Mouse (Mus musculus): Measurements from ENCODE around the gene Fam72a.
"Not testable (repeated sequence)": the region's sequence is repeated elsewhere in the genome, so short reads cannot be mapped to it uniquely, and the experiment has no call there.

The Fam72a gene

GRCm38 (mm10) chr1:131526371-131527270 is 1.1 kb upstream of the Fam72a start:
- peak; percentile 67 for DNase-seq (ENCODE audit: low spot score)

- DNase-seq (ENCODE audit: low spot score), result peak; percentile 69
These were observed 391 bp downstream of the Fam72a start for GRCm38 (mm10) chr1:131528081-131528507.

- no peak for DNase-seq (ENCODE audit: low spot score)
These were observed 961 bp downstream of the Fam72a start for GRCm38 (mm10) chr1:131528561-131529166.

GRCm38 (mm10) chr1:131539771-131540170 is 12.1 kb downstream of the Fam72a start:
- DNase-seq (ENCODE audit: low spot score), result no peak

- DNase-seq (ENCODE audit: low spot score), result no peak
These were observed 13.1 kb downstream of the Fam72a start for GRCm38 (mm10) chr1:131540795-131541194.

GRCm38 (mm10) chr1:131541431-131541830 is 13.7 kb downstream of the Fam72a start:
- no peak for DNase-seq (ENCODE audit: low spot score)

- no peak for DNase-seq (ENCODE audit: low spot score)
These were observed 14.2 kb downstream of the Fam72a start for GRCm38 (mm10) chr1:131541903-131542302.

GRCm38 (mm10) chr1:131543886-131544565 is 16.3 kb downstream of the Fam72a start:
- no peak for DNase-seq (ENCODE audit: low spot score)

GRCm38 (mm10) chr1:131546798-131547690 is 19.3 kb downstream of the Fam72a start:
- no peak for DNase-seq (ENCODE audit: low spot score)

GRCm38 (mm10) chr1:131548494-131549365 is 21.0 kb downstream of the Fam72a start:
- DNase-seq (ENCODE audit: low spot score), result peak; percentile 63

GRCm38 (mm10) chr1:131551956-131552355 is 24.3 kb downstream of the Fam72a start:
- DNase-seq (ENCODE audit: low spot score), result no peak

GRCm38 (mm10) chr1:131553428-131553827 is 25.7 kb downstream of the Fam72a start:
- no peak for DNase-seq (ENCODE audit: low spot score)

- peak; percentile 94 for DNase-seq (ENCODE audit: low spot score)
These were observed 27.5 kb downstream of the Fam72a start for GRCm38 (mm10) chr1:131555042-131555812.

- no peak for DNase-seq (ENCODE audit: low spot score)
These were observed 32.8 kb downstream of the Fam72a start for GRCm38 (mm10) chr1:131560500-131560899.

GRCm38 (mm10) chr1:131562081-131562480 is 34.4 kb downstream of the Fam72a start:
- no peak for DNase-seq (ENCODE audit: low spot score)

- not testable (repeated sequence) for DNase-seq (ENCODE audit: low spot score)
These were observed 38.4 kb downstream of the Fam72a start for GRCm38 (mm10) chr1:131566056-131566455.

GRCm38 (mm10) chr1:131569721-131570120 is 42.0 kb downstream of the Fam72a start:
- DNase-seq (ENCODE audit: low spot score), result no peak

GRCm38 (mm10) chr1:131570391-131570790 is 42.7 kb downstream of the Fam72a start:
- DNase-seq (ENCODE audit: low spot score), result no peak

- DNase-seq (ENCODE audit: low spot score), result peak; percentile 67
These were observed 46.0 kb downstream of the Fam72a start for GRCm38 (mm10) chr1:131573721-131574120.
